Mouse (Mus musculus): ENCODE data around the gene Tspo. TPM values are rescaled to one million over a fixed set of nuclear protein-coding genes. Genes with fewer than 3 reads are reported as not detected.

Tspo gene
- 507 and 539 TPM in 2 replicates for polyA plus RNA-seq (2012; rRNA removed)

DNA sequence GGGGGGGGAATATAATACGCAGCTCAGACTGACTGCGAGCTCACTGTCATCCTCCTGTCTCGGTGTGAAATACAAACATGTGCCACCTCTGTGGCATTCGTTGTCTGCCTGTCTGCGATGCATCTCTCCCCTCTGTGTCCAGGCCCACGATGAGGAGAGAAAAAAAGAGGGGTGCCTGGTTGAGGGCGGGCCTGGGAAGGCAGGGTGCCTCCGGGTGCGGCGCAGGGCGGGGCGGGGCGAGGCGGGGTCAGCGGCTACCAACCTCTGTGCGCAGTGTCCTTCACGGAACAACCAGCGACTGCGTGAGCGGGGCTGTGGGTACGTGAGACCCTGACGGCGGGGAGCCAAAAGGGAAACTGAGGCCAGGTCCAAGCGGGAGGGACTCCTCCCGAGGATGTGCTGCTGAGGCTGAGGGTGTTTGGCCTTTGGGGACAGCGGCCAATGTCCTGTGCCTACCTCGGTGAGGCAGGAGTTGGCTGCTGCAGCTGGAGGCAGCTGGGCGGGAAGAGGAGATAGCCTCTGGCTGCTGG lies at the start of gene Tspo, which contains the start of gene Mcat:
Gene Tspo (plus strand): TSS at position 266 of the 530 bp plus-strand sequence.
Gene Mcat (minus strand): TSS at position 461 of the 530 bp plus-strand sequence.

DNA sequence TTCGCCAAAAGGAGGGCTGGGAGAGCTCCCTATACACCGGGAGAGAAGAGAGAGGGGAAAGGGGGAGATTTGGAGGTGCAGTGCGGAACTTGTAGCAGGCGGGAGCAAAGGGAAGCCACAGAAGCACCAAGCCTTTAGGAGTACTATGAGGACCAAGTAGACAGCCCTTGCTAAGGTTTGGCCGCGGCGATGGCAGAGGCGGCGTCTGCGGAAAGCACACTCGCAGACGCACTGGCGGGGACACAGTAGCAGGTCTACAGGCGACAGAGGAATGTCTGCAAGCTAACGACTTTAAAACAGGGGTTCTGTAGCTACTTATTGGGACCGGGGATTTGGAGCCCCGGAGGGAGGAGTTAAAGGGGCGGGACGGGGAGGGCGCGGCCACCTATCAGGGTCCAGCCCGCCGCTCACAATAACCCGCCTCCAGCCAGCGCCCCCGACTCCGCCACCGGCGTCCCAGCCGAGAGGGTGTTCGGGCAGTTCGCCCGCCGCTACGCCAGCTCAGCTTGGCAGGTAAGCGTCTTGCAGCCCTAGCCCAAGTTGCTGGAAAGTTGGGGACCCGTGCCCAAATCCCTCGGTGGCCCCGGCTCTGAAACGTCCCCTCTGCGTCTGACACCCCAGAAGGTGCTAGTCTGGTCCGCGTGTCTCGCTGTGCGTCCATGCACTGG lies 36.8 kb upstream of the Tspo start, which contains the start of gene Bik:
Gene Bik (plus strand): TSS at position 439 of the 668 bp plus-strand sequence.

DNA sequence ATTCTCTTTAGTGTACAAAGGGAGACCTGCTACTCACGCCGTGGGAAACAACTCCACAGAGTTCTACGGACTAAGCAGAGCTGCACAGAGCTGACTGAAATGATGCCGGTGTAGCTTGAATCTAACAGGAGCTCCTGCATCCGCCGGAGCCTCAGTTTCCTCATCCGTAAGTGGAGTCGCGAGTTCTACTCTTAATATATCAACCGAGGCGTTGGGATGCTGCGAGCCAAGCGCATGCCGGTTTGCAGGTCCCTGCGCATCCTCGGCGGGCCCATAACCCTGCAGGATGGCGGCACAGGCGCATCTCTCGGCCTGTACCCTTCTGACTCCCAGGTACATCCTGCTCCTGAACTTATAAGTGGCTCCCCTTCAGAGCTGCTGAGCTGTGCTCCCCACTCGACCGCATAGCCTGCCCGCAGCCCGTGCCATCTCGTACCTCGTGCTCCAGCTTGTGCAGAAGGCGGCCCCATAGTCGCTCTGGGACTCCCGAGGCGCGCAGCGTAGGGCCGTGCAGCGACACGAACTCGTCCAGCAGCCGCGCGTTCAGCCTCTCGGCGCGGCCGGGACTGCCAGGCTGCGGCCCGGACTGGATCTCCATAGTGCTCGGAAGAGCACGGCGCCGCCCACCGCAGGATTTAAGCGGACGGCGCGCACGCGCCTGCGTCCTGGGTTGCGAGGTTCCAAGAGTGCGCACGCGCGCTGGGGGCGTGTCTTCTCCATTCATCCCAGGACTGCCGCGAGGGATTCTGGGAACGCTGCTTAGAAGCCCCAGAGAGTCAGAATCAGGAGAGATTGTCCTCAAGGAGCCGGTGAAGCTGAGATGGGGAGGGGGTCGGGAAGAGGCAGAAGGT lies 31.3 kb downstream of the Tspo start, which contains the start of gene Ttll12:
Gene Ttll12 (minus strand): TSS at position 645 of the 851 bp plus-strand sequence.

Other genes starting within 250 kb of the Tspo start
- 69.5 and 82.3 TPM in 2 replicates for gene Arfgap3, start 213.3 kb upstream of the Tspo start, polyA plus RNA-seq (2012; rRNA removed)
- 71.5 and 72.2 TPM in 2 replicates for gene Pacsin2, start 99.0 kb upstream of the Tspo start, polyA plus RNA-seq (2012; rRNA removed)
- 6.0 and 7.4 TPM in 2 replicates for gene Ttll1, start 52.7 kb upstream of the Tspo start, polyA plus RNA-seq (2012; rRNA removed)
- 12.6 and 24.5 TPM in 2 replicates for gene Bik, start 36.7 kb upstream of the Tspo start, polyA plus RNA-seq (2012; rRNA removed)
- gene Mcat, start 195 bp downstream of the Tspo start, polyA plus RNA-seq (2012; rRNA removed) = 25.0 and 30.4 TPM in 2 replicates
- gene Ttll12, start 31.6 kb downstream of the Tspo start, polyA plus RNA-seq (2012; rRNA removed) = 24.5 and 28.4 TPM in 2 replicates
- gene Scube1, start 161.4 kb downstream of the Tspo start, polyA plus RNA-seq (2012; rRNA removed) = 12.8 and 16.2 TPM in 2 replicates
- gene Mpped1, start 215.9 kb downstream of the Tspo start, polyA plus RNA-seq (2012; rRNA removed) = not detected in 2 replicates

Measured in colon, adult 2 months (tissue).